Mouse (Mus musculus) lung, postnatal 14 days (tissue): ENCODE measurements around the gene Pum1.
A peak's percentile ranks its signal among the peaks of the same experiment; 100 is the strongest.

ENCODE experiments used
- DNase-seq: peaks from one replicate; pipeline ENCODE4 v3.0.0; 2021

Gene Pum1

DNA sequence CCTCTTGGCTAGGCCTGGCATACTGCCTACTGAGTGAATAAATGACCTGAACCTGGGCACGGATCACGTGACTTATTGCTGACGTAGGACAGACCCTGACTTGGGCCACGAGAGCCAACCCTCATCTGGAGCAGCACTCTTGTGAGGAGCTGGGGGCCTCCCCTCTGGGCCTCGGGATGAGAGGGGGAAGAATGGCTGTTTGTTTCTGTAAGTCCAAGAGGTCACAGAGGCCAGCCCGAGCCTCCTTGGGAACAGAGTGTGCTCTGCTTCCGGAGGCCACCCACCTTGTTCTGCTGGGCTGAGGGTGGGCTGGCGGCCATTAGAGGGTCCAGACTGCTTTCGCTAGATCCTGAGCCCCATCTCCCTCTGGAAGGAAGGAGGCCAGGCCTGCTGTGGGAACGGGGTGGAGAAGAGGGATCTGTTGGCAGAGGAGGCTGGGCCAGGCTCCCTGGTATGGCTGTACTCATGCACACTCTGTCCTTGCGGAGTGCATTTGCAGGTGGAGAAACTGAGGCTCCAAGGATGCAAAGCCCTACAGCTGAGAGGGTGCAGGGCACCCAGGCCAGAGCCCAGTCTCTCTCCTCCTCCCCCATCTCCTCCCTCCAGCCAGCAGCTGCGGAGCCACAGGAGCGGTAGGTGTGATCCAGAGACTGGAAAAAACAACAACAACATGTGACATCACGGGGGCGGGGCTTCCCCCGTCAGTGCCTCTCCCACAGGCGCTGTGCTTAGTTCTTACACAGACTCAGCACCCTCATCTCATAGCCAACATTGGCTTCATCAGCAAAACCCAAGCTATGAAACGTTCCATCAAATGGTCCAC, 165.9 kb downstream of the Pum1 start:
- DNase-seq, result peak; percentile 65
